Mouse (Mus musculus) central nervous system, embryonic 11.5 days (tissue): Measurements from ENCODE around the gene Pnn. TPM values are rescaled to one million over a fixed set of nuclear protein-coding genes. Genes with fewer than 3 reads are reported as not detected.

Experiments used
- polyA plus RNA-seq: library from polyadenylated mRNA; depleted of rRNA; stranded (reverse); fragments of >200 nt; gene quantifications from 2 replicates; pipeline ENCODE4 v1.2.3, GENCODE M21; 2012; rRNA removed

Gene Pnn
- polyA plus RNA-seq: 157 and 214 TPM in 2 replicates

DNA sequence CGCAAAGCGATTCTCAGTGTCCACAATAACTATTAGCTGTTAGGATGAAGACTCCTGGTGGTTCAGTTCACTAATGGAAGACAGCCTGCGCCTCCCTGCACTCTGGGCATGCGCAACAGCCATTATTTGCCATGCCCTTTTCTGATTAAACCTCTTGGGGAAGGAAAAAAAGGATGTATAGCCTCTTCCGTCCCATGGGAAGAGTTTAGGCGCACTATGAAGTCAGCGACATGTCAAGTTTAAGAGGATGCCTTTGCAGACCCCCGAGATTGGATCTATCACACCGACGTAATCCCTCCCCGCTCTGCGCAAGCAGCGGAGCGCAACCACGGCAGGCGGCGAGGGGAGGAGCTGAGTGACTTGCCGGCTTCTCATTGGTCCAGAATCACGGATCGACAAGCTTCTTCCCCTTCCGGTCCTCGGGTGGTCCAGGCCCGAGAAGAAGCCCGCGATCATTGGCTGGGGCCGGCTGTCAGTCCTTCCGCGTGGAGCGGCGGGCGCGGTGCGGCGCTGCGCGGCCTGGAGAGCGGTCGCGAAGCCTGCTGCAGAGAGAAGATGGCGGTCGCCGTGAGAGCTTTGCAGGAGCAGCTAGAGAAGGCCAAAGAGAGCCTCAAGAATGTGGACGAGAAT is at the start of gene Pnn:
Gene Pnn (plus strand): TSS at position 437 of the 630 bp plus-strand sequence.

DNA sequence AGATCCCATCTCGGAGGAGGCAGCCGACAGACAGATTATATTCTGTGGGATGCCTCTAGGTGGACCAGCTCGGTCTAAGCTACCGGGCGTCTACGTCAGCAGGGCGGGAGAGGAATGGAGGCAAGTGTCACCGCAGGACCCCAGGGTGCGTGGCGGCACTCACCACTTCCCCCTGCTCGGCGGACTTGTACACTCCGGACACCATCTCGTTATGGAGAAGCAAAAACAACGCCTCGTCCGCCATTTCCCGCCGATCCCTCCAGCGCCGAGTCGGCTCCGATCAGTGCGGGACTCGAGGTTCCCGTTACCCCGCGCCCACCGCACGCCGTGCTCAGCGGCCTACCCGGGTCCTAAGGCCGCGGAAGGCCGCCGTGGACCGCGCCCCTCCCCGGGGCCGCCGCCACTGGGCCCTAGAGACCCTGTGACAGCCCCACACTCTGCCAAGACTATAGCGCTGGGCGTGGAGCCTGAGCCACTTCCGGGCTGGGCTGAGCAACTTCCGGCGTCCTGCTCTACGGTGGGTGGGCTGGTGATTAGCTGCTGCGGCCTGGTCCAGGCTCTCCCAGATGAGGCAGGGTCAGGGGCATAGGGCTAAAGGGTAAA is 5.6 kb upstream of the Pnn start, which contains the start of gene Trappc6b:
Gene Trappc6b (minus strand): TSS at position 480 of the 603 bp plus-strand sequence.

DNA sequence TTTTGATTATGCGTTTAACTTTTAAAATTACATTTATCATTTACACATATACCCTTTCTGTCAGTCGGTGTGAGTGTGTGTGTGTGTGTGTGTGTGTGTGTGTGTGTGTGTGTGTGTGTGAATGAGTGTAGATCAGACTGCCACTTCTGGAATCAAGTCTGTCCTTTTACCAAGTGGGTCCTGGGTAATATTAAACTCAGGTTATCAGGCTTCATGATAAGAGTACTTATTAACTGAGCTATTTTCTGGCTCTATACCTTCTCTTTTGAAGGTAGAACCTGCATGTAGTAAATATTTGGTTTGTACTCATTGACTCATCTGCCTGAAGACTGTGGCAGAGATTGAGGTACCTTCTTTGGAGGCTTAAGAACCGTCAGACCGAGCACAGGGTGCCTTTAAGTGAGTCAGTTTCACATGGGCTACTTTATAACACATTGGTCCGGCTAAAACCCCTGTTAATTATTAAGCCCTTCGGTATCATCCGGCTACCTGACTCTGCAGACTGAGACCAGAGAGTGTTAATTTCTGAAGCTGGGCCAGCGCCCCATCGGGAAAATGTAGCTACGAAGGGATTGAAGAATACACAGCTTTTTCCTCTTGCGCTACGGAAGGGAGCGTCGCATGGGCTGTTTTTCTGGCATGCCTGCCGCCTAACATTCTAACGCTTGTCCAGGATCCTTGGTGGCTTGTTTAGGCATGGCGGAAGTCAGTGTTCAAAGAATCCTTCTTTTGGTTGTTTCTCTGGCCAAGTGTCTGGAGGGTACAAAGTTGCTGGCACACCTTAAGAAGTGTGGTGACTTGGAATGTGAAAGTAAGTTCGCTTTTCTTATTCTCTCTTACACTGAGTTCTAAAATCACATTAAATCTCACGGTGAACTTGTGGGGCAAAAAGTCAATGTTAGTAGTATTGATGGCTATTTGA is 28.7 kb downstream of the Pnn start, which contains the start of gene Mia2:
Gene Mia2 (plus strand): TSS at position 696 of the 922 bp plus-strand sequence.

Other genes with a start within 250 kb of the Pnn start
- gene Sec23a, start 54.9 kb upstream of the Pnn start, polyA plus RNA-seq: 41.9 and 60.7 TPM in 2 replicates
- gene Gemin2, start 53.5 kb upstream of the Pnn start, polyA plus RNA-seq: 22.4 and 25.3 TPM in 2 replicates
- 84.2 and 252 TPM in 2 replicates for gene Trappc6b, start 5.4 kb upstream of the Pnn start, polyA plus RNA-seq
- gene Mia2, start 28.9 kb downstream of the Pnn start, polyA plus RNA-seq: 46.6 and 51.0 TPM in 2 replicates
- 6.4 and 14.5 TPM in 2 replicates for gene Fbxo33, start 152.8 kb downstream of the Pnn start, polyA plus RNA-seq